ENCODE assay signal across 9 mouse cellular contexts in genomic region chr17:71909107-71909506, GRCm38 (mm10).
DNase-seq lines count a peak whose midpoint lies in the region; ATAC-seq and TF ChIP-seq lines count a peak whose summit lies in the region.
"Had no signal": no experiment of that assay in that cellular context is flagged by ENCODE, and none has a peak within 500 bp of the region (broad histone marks: within the 10 kb centered on the region; RNA-seq: fewer than 3 reads in every experiment).

No protein-coding gene starts in this region.

- no peak for TF ChIP-seq EP300 in liver, embryonic 14.5 days (IDR thresholded peaks at IDR 0.05; ENCODE audit: low read depth)

- H3K9me3 ChIP-seq in midbrain, postnatal 0 days (ENCODE audit: low read length) = no peaks in the 10 kb centered on the region
- no peaks in the 10 kb centered on the region for H3K9me3 ChIP-seq in midbrain, embryonic 10.5 days (replicated peaks)
- H3K9me3 ChIP-seq in liver, embryonic 14.5 days (ENCODE audit: control insufficient read depth, low read length) = no peaks in the 10 kb centered on the region

- H3K4me1 ChIP-seq in midbrain, postnatal 0 days (ENCODE audit: insufficient read depth, low read length) = no peaks in the 10 kb centered on the region
- no peaks in the 10 kb centered on the region for H3K4me1 ChIP-seq in midbrain, embryonic 10.5 days
- no peaks in the 10 kb centered on the region for H3K4me1 ChIP-seq in liver, embryonic 14.5 days (replicated peaks; ENCODE audit: control insufficient read depth in 2 of 2, insufficient read depth in 2 of 2, low read length in 1 of 2)

- H3K36me3 ChIP-seq in midbrain, postnatal 0 days (ENCODE audit: insufficient read depth, low read length) = no peaks in the 10 kb centered on the region
- no peaks in the 10 kb centered on the region for H3K36me3 ChIP-seq in midbrain, embryonic 10.5 days
- no peaks in the 10 kb centered on the region for H3K36me3 ChIP-seq in liver, embryonic 14.5 days (replicated peaks; ENCODE audit: control insufficient read depth, insufficient read depth, low read depth)
- H3K36me3 ChIP-seq: G1E had no signal

- WGBS in midbrain, postnatal 0 days = 32% methylated on average over 3 of the region's 3 CpGs
- 49% methylated on average over 3 of the region's 3 CpGs for WGBS in midbrain, embryonic 10.5 days
- WGBS in liver, embryonic 14.5 days (ENCODE audit: insufficient replicate concordance) = 20% methylated on average over 3 of the region's 3 CpGs

- peak; percentile 6 for DNase-seq in gastrocnemius, adult 18-20 months (ENCODE audit: low spot score)
- no peak for DNase-seq in gastrocnemius, postnatal 36 days
- no peak for DNase-seq in midbrain, postnatal 0 days (ENCODE audit: low spot score)
- DNase-seq in midbrain, embryonic 10.5 days (ENCODE audit: low spot score) = no peak
- DNase-seq in c-Kit-positive CD71-negative TER-119-negative erythroid progenitor cells, embryonic 14.5 days (ENCODE audit: low read depth) = peak; percentile 5
- DNase-seq in liver, embryonic 14.5 days (ENCODE audit: low read depth in 3 of 3, low spot score in 3 of 3) = no peak
- DNase-seq in urinary bladder, postnatal 10 days (ENCODE audit: low spot score) = no peak
- no peak for DNase-seq in neural tube, embryonic 10.5 days (ENCODE audit: extremely low spot score, low spot score)

- no peak overlapping the region for H3K4me2 ChIP-seq in midbrain, postnatal 0 days (ENCODE audit: low read depth, low read length, poor library complexity, severe bottlenecking)
- H3K4me2 ChIP-seq in liver, embryonic 14.5 days (ENCODE audit: low read depth) = no peak overlapping the region

- no peak overlapping the region for H3K27ac ChIP-seq in midbrain, postnatal 0 days (ENCODE audit: low read depth, low read length)
- H3K27ac ChIP-seq in midbrain, embryonic 10.5 days (replicated peaks) = no peak overlapping the region
- no peak overlapping the region for H3K27ac ChIP-seq in liver, embryonic 14.5 days

- H3K27me3 ChIP-seq in midbrain, postnatal 0 days (ENCODE audit: insufficient read depth, low read length) = no peaks in the 10 kb centered on the region
- H3K27me3 ChIP-seq in midbrain, embryonic 10.5 days (ENCODE audit: low read depth, poor library complexity, severe bottlenecking) = no peaks in the 10 kb centered on the region
- no peaks in the 10 kb centered on the region for H3K27me3 ChIP-seq in liver, embryonic 14.5 days (ENCODE audit: control insufficient read depth, insufficient read depth, low read length)

- TF ChIP-seq CTCF in midbrain, postnatal 0 days (IDR thresholded peaks at IDR 0.05) = peak; percentile 59
- peak; percentile 54 for TF ChIP-seq CTCF in liver, embryonic 14.5 days (IDR thresholded peaks at IDR 0.05; ENCODE audit: low read depth)

- ATAC-seq in midbrain, postnatal 0 days (ENCODE audit: low FRiP score) = no peak
- ATAC-seq in liver, embryonic 14.5 days (ENCODE audit: insufficient read depth) = no peak

- intact Hi-C loops in gastrocnemius, postnatal 36 days (cut with DNase I) = loop anchor here (5.0 kb wide), 1 partner anchor 873 kb away; no protein-coding TSS in a partner anchor

- H3K4me3 ChIP-seq in midbrain, postnatal 0 days (ENCODE audit: low read depth, low read length) = no peak overlapping the region
- H3K4me3 ChIP-seq in midbrain, embryonic 10.5 days = no peak overlapping the region
- no peak overlapping the region for H3K4me3 ChIP-seq in liver, embryonic 14.5 days (ENCODE audit: insufficient read depth in 1 of 2, low read depth in 2 of 2, low read length in 2 of 2)

- no peak overlapping the region for H3K9ac ChIP-seq in midbrain, postnatal 0 days (replicated peaks; ENCODE audit: low read length, poor library complexity, severe bottlenecking)
- no peak overlapping the region for H3K9ac ChIP-seq in liver, embryonic 14.5 days (replicated peaks)

Comparison
In these comparisons a context has a peak if more than half of its experiments do, and no peak if none do; other contexts are left out.
1. DNase-seq: peak in gastrocnemius, adult 18-20 months (single experiment) and c-Kit-positive CD71-negative TER-119-negative erythroid progenitor cells, embryonic 14.5 days (single experiment); none in gastrocnemius, postnatal 36 days (0 of 2), midbrain, postnatal 0 days (single experiment), midbrain, embryonic 10.5 days (single experiment), liver, embryonic 14.5 days (0 of 3), urinary bladder, postnatal 10 days (single experiment) and neural tube, embryonic 10.5 days (single experiment).